9 mouse cellular contexts compared by ENCODE assay signal in the genomic region with DNA sequence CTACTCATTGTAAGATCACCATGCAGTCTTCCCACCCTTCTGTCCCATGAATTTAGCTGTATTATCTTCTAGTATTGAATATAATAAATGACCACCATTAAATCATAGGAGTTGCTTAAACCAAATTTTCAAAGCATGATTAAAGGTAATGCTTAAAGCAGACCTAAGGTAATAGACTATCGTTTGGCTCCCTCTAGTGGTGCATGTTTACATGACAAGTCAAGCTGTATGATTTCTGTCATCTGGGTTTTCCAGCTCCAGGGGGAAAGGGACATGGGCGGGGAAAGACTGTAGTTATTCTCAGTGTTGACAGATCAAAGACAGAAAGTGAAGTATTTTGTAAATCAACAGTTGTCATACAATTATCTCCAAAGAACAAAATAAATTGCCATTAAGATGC.
DNase-seq lines count a peak whose midpoint lies in the region; ATAC-seq and TF ChIP-seq lines count a peak whose summit lies in the region.
"Had no signal": no experiment of that assay in that cellular context is flagged by ENCODE, and none has a peak within 500 bp of the region (broad histone marks: within the 10 kb centered on the region; RNA-seq: fewer than 3 reads in every experiment).

No protein-coding gene starts in this region.

- DNase-seq in urinary bladder, adult 18-20 months (ENCODE audit: low spot score in 2 of 2), result peak; percentile 17 to 25
- no peak for DNase-seq in urinary bladder, adult 2 months (ENCODE audit: low spot score)
- peak; percentile 67 for DNase-seq in cerebellum, adult 9-10 months
- peak; percentile 47 to 87 for DNase-seq in frontal cortex, postnatal 36 days (ENCODE audit: low spot score in 2 of 2)
- peak; percentile 67 for DNase-seq in left cerebral cortex, postnatal 4 days
- peak; percentile 5 to 13 for DNase-seq in monocyte, adult 2 months (ENCODE audit: low read depth in 1 of 2, low spot score in 2 of 2)
- peak; percentile 38 for DNase-seq in stomach, postnatal 0 days (ENCODE audit: low spot score)

- no peak for ATAC-seq in intestine, postnatal 0 days
- ATAC-seq in stomach, postnatal 0 days (ENCODE audit: low FRiP score, low TSS enrichment), result no peak

- intact Hi-C loops in left cerebral cortex, postnatal 4 days (cut with DNase I), result loop anchor here (2.0 kb wide), 1 partner anchor 321 kb away; no protein-coding TSS in a partner anchor

- no peak overlapping the region for H3K27ac ChIP-seq in intestine, postnatal 0 days (ENCODE audit: low read depth, low read length)
- H3K27ac ChIP-seq in stomach, postnatal 0 days (replicated peaks), result no peak overlapping the region

- no peaks in the 10 kb centered on the region for H3K4me1 ChIP-seq in intestine, postnatal 0 days (replicated peaks; ENCODE audit: control insufficient read depth, insufficient read depth, low read length)
- no peaks in the 10 kb centered on the region for H3K4me1 ChIP-seq in stomach, postnatal 0 days (replicated peaks; ENCODE audit: control insufficient read depth, insufficient read depth)

- 3% methylated on average over 2 of the region's 2 CpGs for WGBS in intestine, postnatal 0 days
- 3% methylated on average over 2 of the region's 2 CpGs for WGBS in stomach, postnatal 0 days

- H3K4me3 ChIP-seq in intestine, postnatal 0 days (ENCODE audit: low read depth, low read length), result no peak overlapping the region
- no peak overlapping the region for H3K4me3 ChIP-seq in stomach, postnatal 0 days (ENCODE audit: low read depth, low read length)
- H3K4me3 ChIP-seq: megakaryocyte, embryonic 14.5 days had no signal

- H3K36me3 ChIP-seq in intestine, postnatal 0 days (ENCODE audit: control insufficient read depth, insufficient read depth), result no peaks in the 10 kb centered on the region
- no peaks in the 10 kb centered on the region for H3K36me3 ChIP-seq in stomach, postnatal 0 days (ENCODE audit: control insufficient read depth, insufficient read depth, low read length)

- no peaks in the 10 kb centered on the region for H3K27me3 ChIP-seq in intestine, postnatal 0 days (replicated peaks; ENCODE audit: control insufficient read depth, insufficient read depth, low read length)
- no peaks in the 10 kb centered on the region for H3K27me3 ChIP-seq in stomach, postnatal 0 days (ENCODE audit: control insufficient read depth, insufficient read depth, low read length)
- H3K27me3 ChIP-seq: megakaryocyte, embryonic 14.5 days had no signal

- no peak for TF ChIP-seq EP300 in stomach, postnatal 0 days (optimal IDR thresholded peaks at IDR 0.05)

- H3K9ac ChIP-seq in intestine, postnatal 0 days (ENCODE audit: low read depth, low read length), result no peak overlapping the region
- H3K9ac ChIP-seq in stomach, postnatal 0 days (ENCODE audit: low read length), result no peak overlapping the region

- TF ChIP-seq CTCF in intestine, postnatal 0 days (IDR thresholded peaks at IDR 0.05; ENCODE audit: low read depth), result peak; percentile 87
- peak; percentile 91 for TF ChIP-seq CTCF in stomach, postnatal 0 days (IDR thresholded peaks at IDR 0.05; ENCODE audit: low read depth)

- no peaks in the 10 kb centered on the region for H3K9me3 ChIP-seq in intestine, postnatal 0 days (ENCODE audit: control insufficient read depth)
- no peaks in the 10 kb centered on the region for H3K9me3 ChIP-seq in stomach, postnatal 0 days (ENCODE audit: control insufficient read depth, low read length)
- H3K9me3 ChIP-seq: megakaryocyte, embryonic 14.5 days had no signal

- H3K4me2 ChIP-seq in intestine, postnatal 0 days (replicated peaks; ENCODE audit: low read depth), result no peak overlapping the region
- H3K4me2 ChIP-seq in stomach, postnatal 0 days (replicated peaks; ENCODE audit: low read depth), result no peak overlapping the region
